Mouse (Mus musculus) small intestine, adult 2 months (tissue): ENCODE data around the gene Samd4.

ENCODE experiments used
- CTCF ChIP-seq: fragments of 200-500 bp; IDR thresholded peaks from 2 replicates; pipeline ENCODE4 v1.5.1; 2012; ENCODE audit warnings: low read depth, mild to moderate bottlenecking, control low read depth, inconsistent platforms, low read length, moderate library complexity, mixed read lengths; ENCODE audit not compliant: insufficient replicate concordance, insufficient read length; ENCODE audit errors: extremely low read depth
- POLR2A ChIP-seq: fragments of 200-500 bp; IDR thresholded peaks from 2 replicates; pipeline ENCODE4 v1.6.1; 2012; ENCODE audit warnings: low read depth, mild to moderate bottlenecking, control low read depth, inconsistent platforms, low read length, moderate library complexity

DNA sequence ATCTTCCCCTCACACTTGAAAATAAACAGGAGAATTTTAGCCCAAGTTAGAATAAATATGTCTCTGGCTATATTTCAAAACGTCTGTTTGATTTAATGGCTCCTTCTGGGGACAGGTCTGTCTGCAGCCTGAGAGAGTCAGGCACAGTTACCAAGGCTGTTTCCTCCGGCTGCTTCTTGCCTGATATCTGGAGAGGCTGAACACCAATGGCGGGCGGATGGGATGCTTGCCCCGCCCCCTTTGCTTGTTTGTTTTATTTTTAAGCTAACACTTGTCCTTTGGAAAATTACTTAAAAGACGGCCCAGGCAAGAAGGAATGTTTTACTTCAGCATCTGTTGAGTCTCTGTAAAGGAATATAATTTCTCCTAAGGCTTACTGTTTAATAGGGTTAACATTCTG, 50.1 kb downstream of the Samd4 start:
- TF ChIP-seq CTCF, result no peak
- TF ChIP-seq POLR2A, result no peak
